Mouse (Mus musculus) myocyte (in vitro differentiated cells): ENCODE results near the gene Atp1b1. TPM values are rescaled to one million over a fixed set of nuclear protein-coding genes. Genes with fewer than 3 reads are reported as not detected.

ENCODE experiments used
- H3K27me3 ChIP-seq: one replicate; pipeline ENCODE4 v1.6.1; 2011; ENCODE audit not compliant: control insufficient read depth, insufficient read depth, insufficient read length
- H3K36me3 ChIP-seq: one replicate; pipeline ENCODE4 v1.6.1; 2011; ENCODE audit not compliant: control insufficient read depth, insufficient read depth
- H3K4me2 ChIP-seq: one replicate; pipeline ENCODE4 v1.6.1; 2011; ENCODE audit warnings: low read depth, control low read depth
- H3K4me3 ChIP-seq: one replicate; pipeline ENCODE4 v1.5.1; 2011; ENCODE audit warnings: mild to moderate bottlenecking, control low read depth, moderate library complexity
- H3K79me2 ChIP-seq: one replicate; pipeline ENCODE4 v1.6.1; 2011; ENCODE audit not compliant: control insufficient read depth, insufficient read depth
- H3ac ChIP-seq: one replicate; pipeline ENCODE4 v1.6.1; 2011; ENCODE audit not compliant: control insufficient read depth, insufficient read length
- CEBPB ChIP-seq: IDR thresholded peaks from 2 replicates; pipeline ENCODE4 v1.6.1; 2011; ENCODE audit warnings: mild to moderate bottlenecking, moderate library complexity; ENCODE audit not compliant: poor library complexity, insufficient read depth, severe bottlenecking
- E2F4 ChIP-seq: IDR thresholded peaks from one replicate; pipeline ENCODE4 v1.6.1; 2011; ENCODE audit warnings: mild to moderate bottlenecking, control low read depth, moderate library complexity; ENCODE audit not compliant: insufficient read depth
- MAX ChIP-seq: IDR thresholded peaks from one replicate; pipeline ENCODE4 v1.6.1; 2011; ENCODE audit warnings: low read depth, mild to moderate bottlenecking, control low read depth
- MYOD1 ChIP-seq, 3 experiments: IDR thresholded peaks; one replicate each; pipeline ENCODE4 v1.6.1; 2011; ENCODE audit warnings: control low read depth in 2 of 3, low read depth in 2 of 3, mild to moderate bottlenecking in 2 of 3, moderate library complexity in 1 of 3; ENCODE audit not compliant: insufficient read length in 2 of 3, control insufficient read depth in 1 of 3
- MYOG ChIP-seq, 3 experiments: IDR thresholded peaks; one replicate each; pipeline ENCODE4 v1.6.1; 2011; ENCODE audit warnings: control low read depth in 2 of 3, low read depth in 2 of 3, mild to moderate bottlenecking in 2 of 3; ENCODE audit not compliant: insufficient read length in 2 of 3, control insufficient read depth in 1 of 3, insufficient read depth in 1 of 3
- POLR2A ChIP-seq: IDR thresholded peaks from one replicate; pipeline ENCODE4 v1.6.1; 2011; ENCODE audit warnings: low read depth, mild to moderate bottlenecking, control low read depth, moderate library complexity; ENCODE audit not compliant: insufficient read length
- POLR2AphosphoS2 ChIP-seq: IDR thresholded peaks from one replicate; pipeline ENCODE4 v1.6.1; 2011; ENCODE audit warnings: low read depth, control low read depth; ENCODE audit not compliant: insufficient read length
- REST ChIP-seq: IDR thresholded peaks from one replicate; pipeline ENCODE4 v1.6.1; 2011; ENCODE audit warnings: mild to moderate bottlenecking, control low read depth, moderate library complexity; ENCODE audit not compliant: insufficient read depth, insufficient read length
- SRF ChIP-seq: IDR thresholded peaks from one replicate; pipeline ENCODE4 v1.6.1; 2011; ENCODE audit warnings: low read depth; ENCODE audit not compliant: control insufficient read depth, insufficient read length
- TCF12 ChIP-seq: IDR thresholded peaks from one replicate; pipeline ENCODE4 v1.6.1; 2011; ENCODE audit warnings: mild to moderate bottlenecking, control low read depth; ENCODE audit not compliant: poor library complexity, insufficient read depth, severe bottlenecking
- TCF3 ChIP-seq: IDR thresholded peaks from one replicate; pipeline ENCODE4 v1.6.1; 2011; ENCODE audit warnings: low read depth, control low read depth; ENCODE audit not compliant: insufficient read length
- USF1 ChIP-seq: IDR thresholded peaks from one replicate; pipeline ENCODE4 v1.6.1; 2011; ENCODE audit warnings: low read depth, mild to moderate bottlenecking, control low read depth, moderate library complexity
- polyA plus RNA-seq: library from polyadenylated mRNA; unstranded; fragments of >200 nt; fragmentation: generic; extraction: Trizol; gene quantifications from one replicate; pipeline ENCODE4 v1.2.1, GENCODE M21; 2012; ENCODE audit warnings: missing spikeins

Atp1b1 gene
- polyA plus RNA-seq, 1 experiment = 34.7 TPM

GRCm38 (mm10) chr1:164412906-164413305, 45.2 kb downstream of the Atp1b1 start:
- H3K4me3 ChIP-seq = no peak overlapping the region
- no peaks in the 10 kb centered on the region for H3K36me3 ChIP-seq
- no peak overlapping the region for H3ac ChIP-seq
- H3K27me3 ChIP-seq = no peaks in the 10 kb centered on the region
- TF ChIP-seq SRF (no peak), USF1 (no peak), TCF12 (no peak), POLR2A (no peak)
- H3K4me2 ChIP-seq = no peak overlapping the region
- H3K79me2 ChIP-seq = no peaks in the 10 kb centered on the region

DNA sequence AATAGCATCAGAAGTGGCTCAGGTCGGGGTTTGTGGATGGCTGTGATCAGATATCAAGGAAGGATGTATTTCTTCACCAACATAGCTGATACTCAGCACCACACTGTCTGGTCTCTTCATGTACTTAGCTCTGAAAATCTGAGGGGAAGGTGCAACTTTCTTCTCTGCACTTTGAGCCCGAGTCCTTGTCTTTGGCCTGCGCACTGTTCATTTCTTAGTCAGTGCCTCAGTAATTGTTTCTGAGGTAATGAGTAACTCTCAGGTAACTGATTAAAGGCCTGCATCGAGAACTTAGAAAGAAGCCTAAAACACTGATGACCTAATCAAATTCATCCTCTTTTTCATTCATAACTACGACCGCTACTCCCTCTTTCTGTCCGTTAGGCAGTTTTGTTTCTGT, 46.8 kb downstream of the Atp1b1 start:
- H3K36me3 ChIP-seq = no peaks in the 10 kb centered on the region
- H3K27me3 ChIP-seq = no peaks in the 10 kb centered on the region
- no peak overlapping the region for H3K4me3 ChIP-seq
- H3K4me2 ChIP-seq = no peak overlapping the region
- no peak overlapping the region for H3ac ChIP-seq
- H3K79me2 ChIP-seq = no peaks in the 10 kb centered on the region
- TF ChIP-seq TCF12 = no peak
- no peak for TF ChIP-seq MAX

- Histone ChIP-seq H3K36me3 (no peaks in the 10 kb centered on the region), H3K4me3 (no peak overlapping the region), H3K27me3 (no peaks in the 10 kb centered on the region), H3K4me2 (no peak overlapping the region), H3K79me2 (no peaks in the 10 kb centered on the region), H3ac (no peak overlapping the region)
- TF ChIP-seq POLR2A = no peak
Measured at GRCm38 (mm10) chr1:164408655-164409054, 49.5 kb downstream of the Atp1b1 start.

GRCm38 (mm10) chr1:164406506-164406905, 51.6 kb downstream of the Atp1b1 start:
- Histone ChIP-seq H3K4me3 (no peak overlapping the region), H3K79me2 (no peaks in the 10 kb centered on the region), H3K36me3 (no peaks in the 10 kb centered on the region), H3K4me2 (no peak overlapping the region), H3K27me3 (no peaks in the 10 kb centered on the region), H3ac (no peak overlapping the region)
- TF ChIP-seq POLR2A = no peak
- TF ChIP-seq TCF3 = no peak
- TF ChIP-seq POLR2AphosphoS2 = no peak
- no peak for TF ChIP-seq SRF
- TF ChIP-seq CEBPB = no peak
- TF ChIP-seq USF1 = no peak
- no peak for TF ChIP-seq REST
- TF ChIP-seq TCF12 = no peak
- TF ChIP-seq MYOG (IDR thresholded peaks at IDR 0.05; ENCODE audit: control insufficient read depth in 1 of 3, insufficient read depth in 1 of 3, insufficient read length in 2 of 3, low read depth in 2 of 3) = no peak
- TF ChIP-seq E2F4 = no peak
- no peak for TF ChIP-seq MAX
- no peak for TF ChIP-seq MYOD1 (IDR thresholded peaks at IDR 0.05; ENCODE audit: control insufficient read depth in 1 of 3, insufficient read length in 2 of 3, low read depth in 2 of 3)

DNA sequence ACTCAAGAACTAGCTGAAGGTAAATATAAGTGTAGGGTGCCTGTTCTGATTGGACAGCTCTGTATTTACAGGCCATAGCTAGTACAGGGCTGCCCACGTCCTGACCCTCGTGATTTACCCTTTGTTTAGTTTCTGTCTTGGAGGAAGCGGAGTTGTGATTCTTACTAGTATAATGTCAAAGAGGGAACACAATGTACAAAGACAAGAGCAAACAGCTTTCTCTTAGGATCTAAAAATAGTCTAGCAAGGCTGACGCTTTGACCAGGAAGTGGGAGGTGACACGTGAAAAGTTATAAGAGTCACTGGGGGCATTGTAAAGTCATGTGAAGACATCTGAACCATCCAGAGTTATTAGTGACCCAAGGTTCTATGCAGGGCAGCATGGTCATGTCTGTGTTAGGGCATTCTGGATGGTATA, 52.8 kb downstream of the Atp1b1 start:
- no peak overlapping the region for H3ac ChIP-seq
- no peak overlapping the region for H3K4me2 ChIP-seq
- H3K4me3 ChIP-seq = no peak overlapping the region
- TF ChIP-seq CEBPB (no peak), POLR2AphosphoS2 (no peak), TCF12 (no peak), MYOD1 (IDR thresholded peaks at IDR 0.05; ENCODE audit: control insufficient read depth in 1 of 3, insufficient read length in 2 of 3, low read depth in 2 of 3) (no peak), SRF (no peak), MAX (no peak), USF1 (no peak), MYOG (IDR thresholded peaks at IDR 0.05; ENCODE audit: control insufficient read depth in 1 of 3, insufficient read depth in 1 of 3, insufficient read length in 2 of 3, low read depth in 2 of 3) (no peak), REST (no peak), POLR2A (no peak), TCF3 (no peak), E2F4 (no peak)
- no peaks in the 10 kb centered on the region for H3K27me3 ChIP-seq
- no peaks in the 10 kb centered on the region for H3K36me3 ChIP-seq
- H3K79me2 ChIP-seq = no peaks in the 10 kb centered on the region

DNA sequence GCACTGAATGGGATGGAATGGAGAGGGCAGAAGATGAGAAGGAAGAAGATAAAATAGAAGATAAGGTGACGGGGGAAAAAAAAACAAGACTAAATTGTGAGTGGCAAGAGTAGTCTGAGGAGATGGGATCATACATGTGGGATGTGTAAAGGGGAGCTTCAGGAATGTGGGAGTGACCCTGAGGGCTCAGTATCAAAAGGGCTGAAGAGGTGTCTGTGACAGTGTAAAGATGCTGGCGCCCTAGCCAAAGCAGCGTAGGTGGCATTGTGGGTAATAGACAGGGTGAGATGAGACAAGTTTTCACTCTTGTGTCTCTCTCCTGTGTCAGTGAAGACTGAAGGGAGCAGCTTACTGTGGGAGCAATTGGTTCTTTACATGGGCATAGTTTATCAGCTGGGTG, 58.6 kb downstream of the Atp1b1 start:
- no peaks in the 10 kb centered on the region for H3K36me3 ChIP-seq
- no peaks in the 10 kb centered on the region for H3K79me2 ChIP-seq
- TF ChIP-seq E2F4 (no peak), SRF (no peak), USF1 (no peak), TCF3 (no peak), POLR2AphosphoS2 (no peak), MYOG (IDR thresholded peaks at IDR 0.05; ENCODE audit: control insufficient read depth in 1 of 3, insufficient read depth in 1 of 3, insufficient read length in 2 of 3, low read depth in 2 of 3) (no peak)
- no peak overlapping the region for H3K4me3 ChIP-seq
- H3ac ChIP-seq = no peak overlapping the region
- no peak overlapping the region for H3K4me2 ChIP-seq
- no peaks in the 10 kb centered on the region for H3K27me3 ChIP-seq
